23 mouse cellular contexts compared by ENCODE assay signal in genomic region chr1:91779819-91780218, GRCm38 (mm10). TPM values are rescaled to one million over a fixed set of nuclear protein-coding genes. Genes with fewer than 3 reads are reported as not detected.
A peak's percentile ranks its signal among the peaks of the same experiment; 100 is the strongest.
DNase-seq lines count a peak whose midpoint lies in the region; TF ChIP-seq lines count a peak whose summit lies in the region.
"Had no signal": no experiment of that assay in that cellular context is flagged by ENCODE, and none has a peak within 500 bp of the region (broad histone marks: within the 10 kb centered on the region; RNA-seq: fewer than 3 reads in every experiment).

No protein-coding gene starts in this region.

- intact Hi-C loops in gastrocnemius, adult 2 months (cut with DNase I) = no loop called here
- intact Hi-C loops in gastrocnemius, postnatal 14 days (cut with DNase I; ENCODE audit: low total_unique reads) = no loop called here
- intact Hi-C loops in heart, postnatal 14 days (cut with DNase I) = no loop called here

- H3K27ac ChIP-seq in gastrocnemius, adult 2 months = peak overlapping the region; percentile 66
- H3K27ac ChIP-seq: embryonic facial prominence, embryonic 12.5 days; embryonic facial prominence, embryonic 15.5 days; heart, adult 2 months; heart, embryonic 15.5 days; hindbrain, embryonic 14.5 days; hindbrain, postnatal 0 days had no signal

- H3K4me3 ChIP-seq in gastrocnemius, adult 2 months = no peak overlapping the region
- H3K4me3 ChIP-seq: embryonic facial prominence, embryonic 12.5 days; embryonic facial prominence, embryonic 15.5 days; heart, adult 2 months; heart, embryonic 15.5 days had no signal

- DNase-seq in cerebellum, postnatal 10 days = peak; percentile 17 to 27
- no peak for DNase-seq in cerebellum, adult 8-10 months
- peak; percentile 63 for DNase-seq in gastrocnemius, adult 2 months
- no peak for DNase-seq in gastrocnemius, postnatal 14 days
- peak; percentile 42 to 71 for DNase-seq in heart, adult 18-20 months
- no peak for DNase-seq in heart, postnatal 14 days
- peak; percentile 20 for DNase-seq in skeletal muscle tissue, adult 2 months (ENCODE audit: low read depth, low spot score)
- DNase-seq: adrenal gland, postnatal 10 days; adrenal gland, postnatal 36 days; B cell, adult 2 months; cerebellum, adult 11 months; cerebellum, adult 9-11 months; forebrain, postnatal 0 days; heart, postnatal 36 days; kidney, adult 18-20 months; kidney, adult 9 months had no signal

- no peak for TF ChIP-seq CTCF in gastrocnemius, adult 2 months (IDR thresholded peaks at IDR 0.05)

RNA-seq across cellular contexts. Expression of gene Twist2, which starts 21.4 kb away (rescaled TPM):
- total RNA-seq in gastrocnemius, adult 2 months (2021) = 1 to 10 TPM in 1 of 2 experiments, under 1 TPM in 1; 0.97 to 3.0 TPM
- 1 to 10 TPM; 2.0 to 2.5 TPM for total RNA-seq in gastrocnemius, postnatal 14 days (2021)
- total RNA-seq in heart, adult 18-20 months (2021) = 1 to 10 TPM in 1 of 2 experiments, under 1 TPM in 1; 0.80 to 1.3 TPM
- total RNA-seq in heart, postnatal 14 days (2021) = 1 to 10 TPM; 2.5 to 4.4 TPM
- total RNA-seq: CH12.LX had no signal

Comparison
In these comparisons a context has a peak if more than half of its experiments do, and no peak if none do; other contexts are left out.
1. DNase-seq: peak in cerebellum, postnatal 10 days (2 of 2), gastrocnemius, adult 2 months (single experiment), heart, adult 18-20 months (2 of 2) and skeletal muscle tissue, adult 2 months (single experiment); none in cerebellum, adult 8-10 months (single experiment), gastrocnemius, postnatal 14 days (single experiment) and heart, postnatal 14 days (0 of 2).